Mouse (Mus musculus) bone marrow macrophage, adult 2 months (primary cell): Measurements from ENCODE around the gene Kcnj1.

Experiments
- CTCF ChIP-seq: IDR thresholded peaks from 2 replicates; pipeline ENCODE4 v1.5.1; 2012; ENCODE audit warnings: low read depth, mild to moderate bottlenecking, low read length, moderate library complexity
- POLR2A ChIP-seq: IDR thresholded peaks from 2 replicates; pipeline ENCODE4 v1.6.1; 2012; ENCODE audit warnings: mild to moderate bottlenecking, low read depth, low read length, borderline replicate concordance

DNA sequence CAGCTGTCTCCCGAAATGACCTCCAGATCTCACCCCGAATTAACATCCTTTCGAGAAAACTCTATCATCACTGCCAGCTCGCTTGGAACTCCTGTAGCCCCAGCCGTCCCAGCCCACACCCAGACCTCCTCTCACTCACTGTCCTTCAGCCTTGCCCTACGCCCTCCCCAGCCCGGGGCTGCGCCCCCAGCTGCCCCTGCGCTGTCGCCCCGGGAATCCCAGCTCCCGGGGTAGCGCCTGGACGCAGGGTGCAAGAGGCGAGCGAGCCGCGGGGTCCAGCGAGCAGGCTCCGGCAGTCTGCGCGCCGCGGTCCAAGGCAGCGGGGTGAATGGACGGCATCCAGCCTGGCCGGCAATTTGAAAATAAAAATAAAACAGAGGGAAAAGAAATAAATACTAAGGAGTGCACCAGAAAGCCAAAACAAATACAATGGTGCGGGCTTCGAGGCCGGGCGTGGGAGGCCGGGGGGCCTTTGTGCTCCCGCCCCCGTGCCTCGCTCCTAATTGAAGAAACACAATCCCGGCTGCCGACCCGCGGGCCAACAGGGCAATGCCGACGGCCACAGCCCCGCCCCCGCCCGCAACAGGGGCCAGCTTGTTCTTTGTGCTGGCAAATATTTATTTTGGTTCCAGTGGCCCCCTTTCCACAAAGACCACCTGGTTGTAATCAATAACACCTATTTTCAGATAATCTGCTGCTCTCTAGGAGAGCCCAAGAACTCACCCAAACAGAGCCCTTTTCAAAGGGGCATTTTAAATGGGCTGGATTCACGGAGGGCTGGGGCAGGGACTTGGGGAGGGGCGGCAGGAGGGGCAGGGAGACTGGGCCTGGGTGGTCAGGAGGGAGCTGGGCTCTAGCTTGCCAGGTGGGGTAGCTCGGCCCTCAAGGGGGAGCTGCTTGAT lies 37.0 kb downstream of the Kcnj1 start:
- no peak for TF ChIP-seq POLR2A
- TF ChIP-seq CTCF = no peak
